Mouse (Mus musculus) kidney, postnatal 4 days (tissue): ENCODE data around the gene Mctp1.
A peak's percentile ranks its signal among the peaks of the same experiment; 100 is the strongest.

Experiments used
- DNase-seq, 2 experiments: peaks; one replicate each; pipeline ENCODE4 v3.0.0; 2021; ENCODE audit warnings: mixed read lengths in 2 of 2

The Mctp1 gene

GRCm38 (mm10) chr13:76838031-76838430 is 453.7 kb downstream of the Mctp1 start:
- no peak for DNase-seq

GRCm38 (mm10) chr13:76840712-76841111 is 456.4 kb downstream of the Mctp1 start:
- no peak for DNase-seq

- DNase-seq, result peak; percentile 66 to 72
Observed at GRCm38 (mm10) chr13:76844629-76845255, 460.4 kb downstream of the Mctp1 start.

- no peak for DNase-seq
Observed at GRCm38 (mm10) chr13:76850412-76851054, 466.2 kb downstream of the Mctp1 start.

- DNase-seq, result no peak
Observed at GRCm38 (mm10) chr13:76854306-76854705, 470.0 kb downstream of the Mctp1 start.

- no peak for DNase-seq
Observed at GRCm38 (mm10) chr13:76855021-76855420, 470.7 kb downstream of the Mctp1 start.

- DNase-seq, result no peak
Observed at GRCm38 (mm10) chr13:76857024-76857423, 472.7 kb downstream of the Mctp1 start.

- DNase-seq, result no peak
Observed at GRCm38 (mm10) chr13:76858078-76858482, 473.7 kb downstream of the Mctp1 start.

- DNase-seq, result no peak
Observed at GRCm38 (mm10) chr13:76870291-76870690, 486.0 kb downstream of the Mctp1 start.

- DNase-seq, result no peak
Observed at GRCm38 (mm10) chr13:76877887-76878763, 493.8 kb downstream of the Mctp1 start.

GRCm38 (mm10) chr13:76879008-76879407 is 494.7 kb downstream of the Mctp1 start:
- DNase-seq, result no peak

GRCm38 (mm10) chr13:76884517-76885092 is 500.3 kb downstream of the Mctp1 start:
- no peak for DNase-seq

- no peak for DNase-seq
Observed at GRCm38 (mm10) chr13:76892987-76893386, 508.7 kb downstream of the Mctp1 start.

- no peak for DNase-seq
Observed at GRCm38 (mm10) chr13:76895770-76896456, 511.6 kb downstream of the Mctp1 start.

GRCm38 (mm10) chr13:76896457-76896790 is 512.1 kb downstream of the Mctp1 start:
- no peak for DNase-seq

- no peak for DNase-seq
Observed at GRCm38 (mm10) chr13:76918321-76918720, 534.0 kb downstream of the Mctp1 start.

- DNase-seq, result no peak
Observed at GRCm38 (mm10) chr13:76926851-76927250, 542.5 kb downstream of the Mctp1 start.

- no peak for DNase-seq
Observed at GRCm38 (mm10) chr13:76927875-76928440, 543.6 kb downstream of the Mctp1 start.

- DNase-seq, result no peak
Observed at GRCm38 (mm10) chr13:76929152-76929551, 544.8 kb downstream of the Mctp1 start.

GRCm38 (mm10) chr13:76932933-76933332 is 548.6 kb downstream of the Mctp1 start:
- DNase-seq, result no peak

GRCm38 (mm10) chr13:76949234-76949633 is 564.9 kb downstream of the Mctp1 start:
- DNase-seq, result no peak

GRCm38 (mm10) chr13:76967588-76967987 is 583.3 kb downstream of the Mctp1 start:
- DNase-seq, result no peak
